Mouse (Mus musculus): ENCODE measurements around the gene Lrrc52. TPM values are rescaled to one million over a fixed set of nuclear protein-coding genes. Genes with fewer than 3 reads are reported as not detected.

Lrrc52 gene
- polyA plus RNA-seq, 1 experiment from 2014 or later: 0.22 TPM

- Histone ChIP-seq H3K36me3 (no peaks in the 10 kb centered on the region), H3K9ac (no peak overlapping the region), H3K4me1 (peaks cover 4% of the 10 kb centered on the region; the same call in 1 of the 2 replicates), H3K9me3 (no peaks in the 10 kb centered on the region), H3K27me3 (peaks cover 18% of the 10 kb centered on the region), H3K4me2 (no peak overlapping the region), H3K27ac (no peak overlapping the region), H3K4me3 (no peak overlapping the region)
- ATAC-seq (ENCODE audit: insufficient number of reproducible peaks, low FRiP score, low TSS enrichment, low read depth): no peak
- WGBS: 42% methylated on average over 9 of the region's 9 CpGs
These were observed 35.5 kb downstream of the Lrrc52 start for GRCm38 (mm10) chr1:167430976-167431676.

- Histone ChIP-seq H3K4me1 (peaks cover 14% of the 10 kb centered on the region; the same call in 1 of the 2 replicates), H3K4me3 (no peak overlapping the region), H3K9me3 (no peaks in the 10 kb centered on the region), H3K27ac (no peak overlapping the region), H3K36me3 (no peaks in the 10 kb centered on the region), H3K27me3 (peaks cover 7% of the 10 kb centered on the region; the same call in 1 of the 2 replicates), H3K9ac (no peak overlapping the region), H3K4me2 (no peak overlapping the region)
- ATAC-seq (ENCODE audit: insufficient number of reproducible peaks, low FRiP score, low TSS enrichment, low read depth): no peak
- whole genome bisulfite sequencing: 40% methylated on average over 7 of the region's 7 CpGs
These were observed 39.9 kb downstream of the Lrrc52 start for GRCm38 (mm10) chr1:167426681-167427080.

- Histone ChIP-seq H3K27ac (no peak overlapping the region), H3K4me2 (no peak overlapping the region), H3K9me3 (no peaks in the 10 kb centered on the region), H3K27me3 (peaks cover 7% of the 10 kb centered on the region; the same call in 1 of the 2 replicates), H3K4me3 (no peak overlapping the region), H3K36me3 (no peaks in the 10 kb centered on the region), H3K9ac (no peak overlapping the region), H3K4me1 (0 out of 2 replicates have a peak, but pooled peaks cover 10% of the 10 kb centered on the region)
- no peak for ATAC-seq (ENCODE audit: insufficient number of reproducible peaks, low FRiP score, low TSS enrichment, low read depth)
- WGBS: 80% methylated on average over 5 of the region's 5 CpGs
These were observed 41.0 kb downstream of the Lrrc52 start for GRCm38 (mm10) chr1:167425572-167425971.

GRCm38 (mm10) chr1:167422501-167423240, 43.9 kb downstream of the Lrrc52 start:
- H3K4me3 ChIP-seq: no peak overlapping the region
- H3K4me2 ChIP-seq: no peak overlapping the region
- no peaks in the 10 kb centered on the region for H3K9me3 ChIP-seq
- no peak overlapping the region for H3K9ac ChIP-seq
- H3K4me1 ChIP-seq: 0 out of 2 replicates have a peak, but pooled peaks cover 10% of the 10 kb centered on the region
- H3K27me3 ChIP-seq: no peaks in the 10 kb centered on the region; the same call in 1 of the 2 replicates
- H3K27ac ChIP-seq: 0 out of 2 replicates have a peak overlapping the region, but pooled peaks have one; percentile 3
- WGBS: 65% methylated on average over 11 of the region's 11 CpGs
- no peak; the same call in 1 of the 2 replicates for ATAC-seq (ENCODE audit: insufficient number of reproducible peaks, low FRiP score, low TSS enrichment, low read depth)
- no peaks in the 10 kb centered on the region for H3K36me3 ChIP-seq

- H3K27me3 ChIP-seq: peaks cover 7% of the 10 kb centered on the region
- H3K4me1 ChIP-seq: no peaks in the 10 kb centered on the region
- no peak overlapping the region for H3K4me2 ChIP-seq
- no peak overlapping the region for H3K9ac ChIP-seq
- ATAC-seq (ENCODE audit: insufficient number of reproducible peaks, low FRiP score, low TSS enrichment, low read depth): no peak
- no peak overlapping the region for H3K27ac ChIP-seq
- WGBS: 3% methylated on average over 7 of the region's 7 CpGs
- H3K4me3 ChIP-seq: no peak overlapping the region
- no peaks in the 10 kb centered on the region for H3K9me3 ChIP-seq
- H3K36me3 ChIP-seq: no peaks in the 10 kb centered on the region
These were observed 51.7 kb downstream of the Lrrc52 start for GRCm38 (mm10) chr1:167414846-167415245.

GRCm38 (mm10) chr1:167411991-167412715, 54.4 kb downstream of the Lrrc52 start:
- no peak overlapping the region for H3K9ac ChIP-seq
- no peaks in the 10 kb centered on the region for H3K9me3 ChIP-seq
- H3K27me3 ChIP-seq: peaks cover 30% of the 10 kb centered on the region
- no peak overlapping the region for H3K4me3 ChIP-seq
- H3K4me1 ChIP-seq: no peaks in the 10 kb centered on the region
- no peaks in the 10 kb centered on the region for H3K36me3 ChIP-seq
- H3K4me2 ChIP-seq: no peak overlapping the region
- peak overlapping the region; percentile 9; the same call in 1 of the 2 replicates for H3K27ac ChIP-seq
- 47% methylated on average over 12 of the region's 12 CpGs for WGBS
- ATAC-seq (ENCODE audit: insufficient number of reproducible peaks, low FRiP score, low TSS enrichment, low read depth): 0 out of 2 replicates have a peak, but pooled peaks have one; percentile 58

- peaks cover 32% of the 10 kb centered on the region for H3K27me3 ChIP-seq
- no peaks in the 10 kb centered on the region for H3K9me3 ChIP-seq
- H3K27ac ChIP-seq: no peak overlapping the region
- H3K4me1 ChIP-seq: no peaks in the 10 kb centered on the region
- no peak overlapping the region for H3K4me3 ChIP-seq
- no peak overlapping the region for H3K4me2 ChIP-seq
- H3K36me3 ChIP-seq: no peaks in the 10 kb centered on the region
- ATAC-seq (ENCODE audit: insufficient number of reproducible peaks, low FRiP score, low TSS enrichment, low read depth): no peak
- no peak overlapping the region for H3K9ac ChIP-seq
- 82% methylated on average over 4 of the region's 4 CpGs for WGBS
These were observed 57.0 kb downstream of the Lrrc52 start for GRCm38 (mm10) chr1:167409601-167410000.

- no peaks in the 10 kb centered on the region for H3K4me1 ChIP-seq
- H3K4me3 ChIP-seq: no peak overlapping the region
- no peaks in the 10 kb centered on the region for H3K36me3 ChIP-seq
- WGBS: 81% methylated on average over 4 of the region's 4 CpGs
- peaks cover 27% of the 10 kb centered on the region for H3K27me3 ChIP-seq
- no peak for ATAC-seq (ENCODE audit: insufficient number of reproducible peaks, low FRiP score, low TSS enrichment, low read depth)
- no peak overlapping the region for H3K9ac ChIP-seq
- H3K27ac ChIP-seq: no peak overlapping the region
- H3K9me3 ChIP-seq: no peaks in the 10 kb centered on the region
- H3K4me2 ChIP-seq: no peak overlapping the region
These were observed 61.3 kb downstream of the Lrrc52 start for GRCm38 (mm10) chr1:167405237-167405636.

Other genes starting within 250 kb of the Lrrc52 start
- gene Uck2, start 181.5 kb downstream of the Lrrc52 start, polyA plus RNA-seq (2015; fragmentation: Nextera tagmentation; extraction: Ambion mirVana): 64.9 and 69.1 TPM in 2 replicates
- gene Tmco1, start 158.4 kb downstream of the Lrrc52 start, polyA plus RNA-seq (2015; fragmentation: Nextera tagmentation; extraction: Ambion mirVana): 92.8 and 104 TPM in 2 replicates
- gene Aldh9a1, start 116.8 kb downstream of the Lrrc52 start, polyA plus RNA-seq (2015; fragmentation: Nextera tagmentation; extraction: Ambion mirVana): 56.9 and 57.8 TPM in 2 replicates
- gene Mgst3, start 72.9 kb downstream of the Lrrc52 start, polyA plus RNA-seq (2015; fragmentation: Nextera tagmentation; extraction: Ambion mirVana): 61.9 and 62.2 TPM in 2 replicates
- 18.5 and 24.2 TPM in 2 replicates for gene Rxrg, start 131.6 kb upstream of the Lrrc52 start, polyA plus RNA-seq (2015; fragmentation: Nextera tagmentation; extraction: Ambion mirVana)
- 0.56 and 0.61 TPM in 2 replicates for gene Lmx1a, start 222.5 kb upstream of the Lrrc52 start, polyA plus RNA-seq (2015; fragmentation: Nextera tagmentation; extraction: Ambion mirVana)